Mouse (Mus musculus) left cerebral cortex, postnatal 14 days (tissue): ENCODE measurements around the gene Olfr811. TPM values are rescaled to one million over a fixed set of nuclear protein-coding genes. Genes with fewer than 3 reads are reported as not detected.

Experiments used
- DNase-seq, 2 experiments: peaks; one replicate each; pipeline ENCODE4 v3.0.0; 2021 to 2022; ENCODE audit warnings: low spot score in 2 of 2, mixed read lengths in 1 of 2
- intact Hi-C: fragments of 180-260 bp; cut with DNase I; formaldehyde crosslinking; loops from one replicate; pipeline ENCODE4 v1.15.1; 2025
- long read RNA-seq, 2 experiments: library from polyadenylated mRNA; stranded (forward); transcript quantifications; one replicate each; pipeline ENCODE4 v2.0.0; 2021
- total RNA-seq, 2 experiments: library from RNA; stranded (reverse); gene quantifications; 2 replicates each; pipeline ENCODE4 v1.2.3; 2021

Gene Olfr811
- total RNA-seq = not detected
- long read RNA-seq, experiment 1 = 0 reads
- long read RNA-seq, experiment 2 = 0 reads

DNA sequence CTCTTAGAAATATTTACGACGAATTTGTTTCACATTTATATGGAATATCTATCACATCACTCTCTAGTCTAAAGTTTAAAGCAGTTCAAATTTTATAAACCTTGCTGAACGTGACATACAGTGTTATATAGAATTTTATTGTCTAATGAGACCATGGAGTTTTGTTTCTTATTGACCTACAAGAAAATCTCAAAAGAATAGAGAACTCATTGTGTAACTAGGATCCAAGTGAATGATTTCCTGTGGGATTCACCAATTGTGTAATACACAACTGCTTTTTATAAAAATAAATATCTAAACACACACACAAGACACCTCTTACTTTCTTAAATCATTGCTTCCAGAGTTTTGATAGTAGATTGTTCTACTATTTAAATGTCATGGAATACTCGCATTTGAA, at the start of gene Olfr811:
TSS of gene Olfr811 (minus strand) at position 101 of the 400 bp plus-strand sequence.
- DNase-seq = no peak
- intact Hi-C loops = no loop called here

DNA sequence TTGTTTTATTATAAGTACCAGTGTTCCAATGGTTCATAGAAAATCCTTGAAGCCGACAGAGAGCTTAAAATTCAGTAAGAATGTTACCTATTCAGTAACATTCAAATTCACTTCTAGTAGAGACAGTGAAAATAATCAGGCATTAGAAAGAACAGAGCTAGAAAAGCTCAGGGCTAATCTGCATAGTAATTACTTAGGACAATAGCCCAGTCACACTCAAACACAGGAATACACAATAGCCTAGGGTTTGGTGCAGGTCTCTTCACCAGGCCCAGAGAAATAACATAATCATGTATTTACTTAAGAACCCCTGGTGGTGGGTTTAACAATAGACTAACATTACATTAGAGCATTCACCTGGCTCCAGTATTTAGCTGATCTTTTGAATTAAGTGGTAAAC, 43.1 kb upstream of the Olfr811 start:
- no peak for DNase-seq
- intact Hi-C loops = no loop called here

DNA sequence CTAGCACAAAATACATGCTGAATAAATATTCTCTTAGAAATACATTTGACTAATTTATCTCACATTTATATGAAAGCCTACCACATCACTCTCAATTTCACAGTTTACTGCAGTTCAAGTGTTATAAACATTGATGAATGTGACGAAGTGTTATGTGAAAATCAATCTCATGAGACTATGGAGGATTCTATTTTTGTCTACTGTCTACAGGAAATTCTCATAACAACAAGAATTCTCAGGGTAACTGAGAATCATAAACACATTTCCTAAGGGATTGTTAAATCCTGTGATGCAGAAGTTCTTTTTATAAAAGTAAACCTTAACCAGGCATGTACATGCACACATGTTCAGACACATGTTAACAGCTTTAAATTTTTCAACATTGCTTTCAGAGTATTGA, 41.8 kb upstream of the Olfr811 start, which contains the start of gene Olfr812:
TSS of gene Olfr812 (minus strand) at position 101 of the 400 bp plus-strand sequence.
- intact Hi-C loops = no loop called here
- DNase-seq = no peak

DNA sequence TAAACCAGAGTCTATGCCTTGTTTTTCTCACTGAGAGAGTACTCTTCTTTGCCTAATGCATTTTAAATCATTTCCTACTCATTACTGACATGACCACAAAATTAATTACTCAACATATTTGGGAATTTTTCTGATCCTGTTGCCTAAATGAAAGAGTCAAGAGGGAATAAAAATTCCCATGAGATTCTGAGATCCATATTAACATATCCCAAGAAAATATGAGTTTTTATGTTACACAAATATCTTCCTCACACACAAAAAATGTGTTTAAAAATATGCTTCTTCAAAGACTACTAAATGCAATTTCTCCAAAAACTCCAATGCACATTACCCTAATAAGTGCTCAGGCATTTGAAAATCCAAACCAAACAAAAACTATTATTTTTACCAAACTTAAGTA, 9.4 kb downstream of the Olfr811 start, which contains the start of gene Olfr810:
TSS of gene Olfr810 (minus strand) at position 101 of the 400 bp plus-strand sequence.
- DNase-seq = no peak
- intact Hi-C loops = no loop called here

DNA sequence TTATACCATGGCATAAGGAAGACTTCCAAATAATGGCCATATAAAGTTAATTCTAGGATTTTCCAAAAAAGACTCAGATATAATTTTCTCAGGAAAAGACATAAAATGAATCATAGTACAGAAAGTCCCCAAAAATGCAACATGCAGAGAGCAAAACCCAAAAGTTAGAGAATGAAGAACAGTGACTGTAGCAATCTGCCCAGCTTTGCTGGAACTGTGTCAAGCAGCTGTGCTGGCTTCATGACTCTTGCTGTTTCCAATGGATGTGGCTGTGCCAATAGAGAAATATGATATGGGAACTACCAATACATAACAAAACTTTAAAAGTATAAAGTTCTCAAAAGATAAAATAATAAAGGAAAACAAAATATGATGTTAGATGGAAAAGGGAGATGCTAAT, 26.1 kb downstream of the Olfr811 start:
- intact Hi-C loops = no loop called here
- DNase-seq = no peak

DNA sequence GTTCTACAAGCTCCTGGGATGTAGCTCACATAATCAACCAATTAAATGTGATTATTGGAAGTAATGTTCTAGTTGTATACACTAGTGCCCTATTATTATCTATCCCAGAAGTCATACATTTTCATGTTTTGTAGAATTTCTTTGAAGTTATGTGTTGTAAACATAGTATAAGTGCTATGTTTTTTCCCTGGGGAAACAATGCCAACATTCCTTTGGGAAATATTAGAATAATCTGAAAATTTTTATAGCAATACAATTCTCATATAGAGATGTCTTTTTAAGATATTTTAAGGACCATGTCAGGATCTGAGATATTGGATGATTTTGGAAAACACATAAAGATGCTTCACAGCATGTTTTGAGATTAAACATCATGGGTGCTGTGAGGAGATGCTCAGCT, 29.9 kb downstream of the Olfr811 start, which contains the start of gene Olfr809:
TSS of gene Olfr809 (plus strand) at position 301 of the 400 bp plus-strand sequence.
- intact Hi-C loops = no loop called here
- no peak for DNase-seq

DNA sequence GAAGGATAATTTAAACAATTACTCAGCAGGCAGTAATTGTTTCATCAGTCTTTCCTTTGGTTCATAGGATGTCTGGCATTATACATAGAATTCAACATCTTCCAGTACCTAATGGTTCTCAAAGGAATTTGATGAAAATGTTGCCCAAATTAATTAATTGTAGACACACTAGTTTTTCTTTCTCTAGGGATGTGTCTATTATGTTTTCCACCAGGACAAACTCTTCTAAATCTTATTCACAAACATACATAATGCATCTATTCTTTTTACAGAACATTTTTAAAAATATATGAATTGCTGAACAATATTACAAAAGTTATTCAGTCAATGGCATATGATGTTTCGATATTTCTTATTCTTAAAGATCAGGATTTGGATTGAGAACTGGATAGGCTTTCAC, 39.0 kb downstream of the Olfr811 start, which contains the start of gene Olfr808:
TSS of gene Olfr808 (plus strand) at position 301 of the 400 bp plus-strand sequence.
- intact Hi-C loops = no loop called here
- DNase-seq = no peak

DNA sequence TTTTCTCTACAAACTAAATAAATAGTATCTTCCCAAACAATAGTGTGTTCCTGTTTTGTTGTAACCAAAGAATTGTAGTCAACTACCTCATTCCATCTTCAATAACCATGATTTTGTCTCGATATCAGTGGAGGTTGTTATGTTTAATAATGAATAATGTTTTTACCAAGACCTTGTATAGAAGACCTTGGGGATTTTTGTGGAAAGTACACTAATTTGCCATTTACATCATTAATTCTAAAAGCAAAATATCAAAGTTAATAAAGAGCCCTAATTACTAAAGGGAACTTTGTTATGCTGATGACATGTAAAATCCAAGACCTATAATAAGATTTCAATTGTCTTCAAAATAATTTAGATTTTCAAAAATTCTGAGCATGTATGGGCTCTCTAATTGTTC, 46.5 kb downstream of the Olfr811 start, which contains the start of gene Olfr807:
TSS of gene Olfr807 (minus strand) at position 101 of the 400 bp plus-strand sequence.
- intact Hi-C loops = no loop called here
- no peak for DNase-seq

Other genes starting within 250 kb of the Olfr811 start
- not detected for gene Olfr794, start 236.7 kb downstream of the Olfr811 start, total RNA-seq
- not detected for gene Olfr796, start 191.8 kb downstream of the Olfr811 start, total RNA-seq
- gene Olfr798, start 176.5 kb downstream of the Olfr811 start, total RNA-seq = not detected
- not detected for gene Olfr799, start 166.9 kb downstream of the Olfr811 start, total RNA-seq
- gene Olfr800, start 146.7 kb downstream of the Olfr811 start, total RNA-seq = not detected
- not detected for gene Olfr801, start 130.5 kb downstream of the Olfr811 start, total RNA-seq
- under 1 TPM; 0.06 to 0.22 TPM for gene Olfr802, start 116.2 kb downstream of the Olfr811 start, total RNA-seq
- gene Olfr803, start 110.1 kb downstream of the Olfr811 start, total RNA-seq = not detected
- gene Olfr804, start 101.2 kb downstream of the Olfr811 start, total RNA-seq = not detected
- not detected for gene Olfr805, start 75.0 kb downstream of the Olfr811 start, total RNA-seq
- not detected for gene Olfr806, start 62.5 kb downstream of the Olfr811 start, total RNA-seq
- gene Olfr807, start 46.6 kb downstream of the Olfr811 start, total RNA-seq = not detected
- gene Olfr808, start 38.9 kb downstream of the Olfr811 start, total RNA-seq = not detected
- not detected for gene Olfr809, start 29.8 kb downstream of the Olfr811 start, total RNA-seq
- not detected for gene Olfr810, start 9.5 kb downstream of the Olfr811 start, total RNA-seq
- not detected for gene Olfr812, start 41.7 kb upstream of the Olfr811 start, total RNA-seq
- gene Olfr813, start 51.0 kb upstream of the Olfr811 start, total RNA-seq = not detected
- not detected for gene Olfr814, start 75.5 kb upstream of the Olfr811 start, total RNA-seq
- gene Olfr815, start 101.5 kb upstream of the Olfr811 start, total RNA-seq = not detected
- gene Olfr816, start 111.2 kb upstream of the Olfr811 start, total RNA-seq = not detected
- gene Olfr818, start 144.7 kb upstream of the Olfr811 start, total RNA-seq = not detected
- gene Olfr819, start 162.9 kb upstream of the Olfr811 start, total RNA-seq = not detected
- gene Olfr247, start 171.7 kb upstream of the Olfr811 start, total RNA-seq = not detected
- gene Gm10310, start 180.7 kb upstream of the Olfr811 start, total RNA-seq = not detected
- not detected for gene Olfr820, start 208.2 kb upstream of the Olfr811 start, total RNA-seq
- not detected for gene Olfr821, start 226.0 kb upstream of the Olfr811 start, total RNA-seq